Mouse (Mus musculus) forebrain, embryonic 14.5 days (tissue): ENCODE data around the gene Pappa. TPM values are rescaled to one million over a fixed set of nuclear protein-coding genes. Genes with fewer than 3 reads are reported as not detected.

ENCODE experiments used
- ATAC-seq: fragments of 200-750 bp; cut with Nextera tagmentation; 2 replicates; pipeline ENCODE4 v1.8.0; 2017; ENCODE audit warnings: mild to moderate bottlenecking, moderate library complexity
- DNase-seq: peaks from one replicate; pipeline ENCODE4 v3.0.0-alpha.2; 2015; ENCODE audit warnings: low spot score
- H3K27ac ChIP-seq: fragments of 300-500 bp; sonication (generic); 2 replicates; pipeline ENCODE4 v1.5.1; 2014; ENCODE audit warnings: low read depth, mild to moderate bottlenecking, control low read depth, low read length, moderate library complexity
- H3K27me3 ChIP-seq: fragments of 300-500 bp; sonication (generic); replicated peaks from 2 replicates; pipeline ENCODE4 v1.6.1; 2014; ENCODE audit warnings: low read length, control low read depth, mixed read lengths; ENCODE audit not compliant: control insufficient read depth, insufficient read depth
- H3K36me3 ChIP-seq: fragments of 300-500 bp; sonication (generic); 2 replicates; pipeline ENCODE4 v1.6.1; 2014; ENCODE audit warnings: low read length, control low read depth; ENCODE audit not compliant: control insufficient read depth, insufficient read depth
- H3K4me1 ChIP-seq: fragments of 300-500 bp; sonication (generic); 2 replicates; pipeline ENCODE4 v1.6.1; 2014; ENCODE audit warnings: antibody characterized with exemption, low read length, control low read depth; ENCODE audit not compliant: control insufficient read depth, insufficient read depth
- H3K4me2 ChIP-seq: fragments of 300-500 bp; sonication (generic); 2 replicates; pipeline ENCODE4 v1.6.1; 2014; ENCODE audit warnings: mild to moderate bottlenecking, control low read depth, low read length
- H3K4me3 ChIP-seq: fragments of 300-500 bp; sonication (generic); 2 replicates; pipeline ENCODE4 v1.5.1; 2014; ENCODE audit warnings: low read depth, low read length, control low read depth
- H3K9ac ChIP-seq: fragments of 300-500 bp; sonication (generic); 2 replicates; pipeline ENCODE4 v1.6.1; 2014; ENCODE audit warnings: mild to moderate bottlenecking, low read length, control low read depth, moderate library complexity
- H3K9me3 ChIP-seq: fragments of 300-500 bp; sonication (generic); replicated peaks from 2 replicates; pipeline ENCODE4 v1.6.1; 2016; ENCODE audit warnings: low read length, control low read depth, mixed read lengths; ENCODE audit not compliant: control insufficient read depth
- WGBS: fragments of 180-500 bp; shearing (Covaris S2); extraction: QIAGEN DNeasy Blood & Tissue Kit; methylation state at CpG from one replicate; pipeline ENCODE4 v1.1.7; 2014; 5-methylcytosine and 5-hydroxymethylcytosine counted together
- polyA plus RNA-seq: library from polyadenylated mRNA; unstranded; fragments of >200 nt; fragmentation: Nextera tagmentation; extraction: Ambion mirVana; gene quantifications from 2 replicates; pipeline ENCODE4 v1.2.1, GENCODE M21; 2014

Gene Pappa
- 0.39 and 0.47 TPM in 2 replicates for polyA plus RNA-seq

GRCm38 (mm10) chr4:65123741-65124224 is at the start of gene Pappa:
TSS of gene Pappa (plus strand) at chr4:65124174.
- H3K36me3 ChIP-seq = no peaks in the 10 kb centered on the region
- H3K4me1 ChIP-seq = peaks cover 12% of the 10 kb centered on the region; the same call in 1 of the 2 replicates
- no peak within 1 kb of the TSS for H3K27ac ChIP-seq
- H3K9ac ChIP-seq = peak within 1 kb of the TSS; percentile 62
- DNase-seq (peak; percentile 30), ATAC-seq (no peak)
- peak within 1 kb of the TSS; percentile 86 for H3K4me2 ChIP-seq
- H3K9me3 ChIP-seq = no peaks in the 10 kb centered on the region
- H3K4me3 ChIP-seq = peak within 1 kb of the TSS; percentile 43
- H3K27me3 ChIP-seq = peaks cover 7% of the 10 kb centered on the region; the same call in 1 of the 2 replicates
- under 1% methylated on average over 15 of the region's 16 CpGs for WGBS

GRCm38 (mm10) chr4:65077906-65078615 is 45.9 kb upstream of the Pappa start:
- Histone ChIP-seq H3K4me3 (no peak overlapping the region), H3K4me2 (no peak overlapping the region), H3K9me3 (no peaks in the 10 kb centered on the region), H3K27ac (no peak overlapping the region), H3K36me3 (no peaks in the 10 kb centered on the region), H3K9ac (no peak overlapping the region), H3K27me3 (no peaks in the 10 kb centered on the region), H3K4me1 (no peaks in the 10 kb centered on the region)
- WGBS = 88% methylated on average over 6 of the region's 6 CpGs
- no peak for DNase-seq
- ATAC-seq = no peak

- H3K4me1 ChIP-seq = no peaks in the 10 kb centered on the region
- H3K36me3 ChIP-seq = no peaks in the 10 kb centered on the region
- ATAC-seq = no peak
- no peak overlapping the region for H3K4me2 ChIP-seq
- 88% methylated on average over 1 of the region's 1 CpGs for WGBS
- H3K27me3 ChIP-seq = no peaks in the 10 kb centered on the region
- H3K9me3 ChIP-seq = no peaks in the 10 kb centered on the region
- DNase-seq = no peak
- no peak overlapping the region for H3K4me3 ChIP-seq
- H3K27ac ChIP-seq = no peak overlapping the region
- no peak overlapping the region for H3K9ac ChIP-seq
Measured at GRCm38 (mm10) chr4:65086864-65087263, 37.1 kb upstream of the Pappa start.

GRCm38 (mm10) chr4:65087592-65087991 is 36.4 kb upstream of the Pappa start:
- H3K36me3 ChIP-seq = no peaks in the 10 kb centered on the region
- 91% methylated on average over 5 of the region's 5 CpGs for WGBS

GRCm38 (mm10) chr4:65092191-65092590 is 31.8 kb upstream of the Pappa start:
- Histone ChIP-seq H3K9me3 (no peaks in the 10 kb centered on the region), H3K27ac (no peak overlapping the region), H3K36me3 (no peaks in the 10 kb centered on the region), H3K27me3 (no peaks in the 10 kb centered on the region), H3K9ac (no peak overlapping the region), H3K4me3 (no peak overlapping the region), H3K4me2 (no peak overlapping the region), H3K4me1 (no peaks in the 10 kb centered on the region)
- 12% methylated on average over 1 of the region's 1 CpGs for WGBS
- no peak for ATAC-seq
- DNase-seq = peak; percentile 5

More at GRCm38 (mm10) chr4:65087592-65087991, 36.4 kb upstream of the Pappa start:
- DNase-seq (no peak), ATAC-seq (no peak)
- no peak overlapping the region for H3K4me3 ChIP-seq
- no peaks in the 10 kb centered on the region for H3K9me3 ChIP-seq
- no peak overlapping the region for H3K4me2 ChIP-seq
- no peak overlapping the region for H3K27ac ChIP-seq
- no peaks in the 10 kb centered on the region for H3K4me1 ChIP-seq
- H3K9ac ChIP-seq = no peak overlapping the region
- no peaks in the 10 kb centered on the region for H3K27me3 ChIP-seq

GRCm38 (mm10) chr4:65120329-65120728 is 3.6 kb upstream of the Pappa start:
- Histone ChIP-seq H3K9me3 (no peaks in the 10 kb centered on the region), H3K4me2 (no peak overlapping the region), H3K27me3 (peaks cover 5% of the 10 kb centered on the region; the same call in 1 of the 2 replicates), H3K4me1 (peaks cover 1% of the 10 kb centered on the region; the same call in 1 of the 2 replicates), H3K4me3 (no peak overlapping the region), H3K9ac (no peak overlapping the region), H3K27ac (no peak overlapping the region), H3K36me3 (no peaks in the 10 kb centered on the region)
- DNase-seq (no peak), ATAC-seq (no peak)
- WGBS = 95% methylated on average over 1 of the region's 1 CpGs

GRCm38 (mm10) chr4:65122841-65123240 is 1.1 kb upstream of the Pappa start:
- Histone ChIP-seq H3K4me1 (peaks cover 12% of the 10 kb centered on the region; the same call in 1 of the 2 replicates), H3K27me3 (peaks cover 7% of the 10 kb centered on the region; the same call in 1 of the 2 replicates), H3K36me3 (no peaks in the 10 kb centered on the region), H3K27ac (no peak overlapping the region), H3K9ac (no peak overlapping the region), H3K4me3 (no peak overlapping the region), H3K9me3 (no peaks in the 10 kb centered on the region), H3K4me2 (no peak overlapping the region)
- DNase-seq = peak; percentile 69
- ATAC-seq = no peak
- 2% methylated on average over 2 of the region's 2 CpGs for WGBS

- DNase-seq (peak; percentile 49), ATAC-seq (peak; percentile 60)
- H3K9ac ChIP-seq = peak overlapping the region; percentile 62
- WGBS = under 1% methylated on average over 51 of the region's 80 CpGs
- H3K4me3 ChIP-seq = peak overlapping the region; percentile 43
- peak overlapping the region; percentile 86 for H3K4me2 ChIP-seq
- no peaks in the 10 kb centered on the region for H3K36me3 ChIP-seq
- peaks cover 7% of the 10 kb centered on the region; the same call in 1 of the 2 replicates for H3K27me3 ChIP-seq
- H3K4me1 ChIP-seq = peaks cover 12% of the 10 kb centered on the region; the same call in 1 of the 2 replicates
- H3K27ac ChIP-seq = no peak overlapping the region
- no peaks in the 10 kb centered on the region for H3K9me3 ChIP-seq
Measured at GRCm38 (mm10) chr4:65124369-65125151, 586 bp downstream of the Pappa start.
